ENCODE assay signal across 11 mouse cellular contexts in the genomic region with DNA sequence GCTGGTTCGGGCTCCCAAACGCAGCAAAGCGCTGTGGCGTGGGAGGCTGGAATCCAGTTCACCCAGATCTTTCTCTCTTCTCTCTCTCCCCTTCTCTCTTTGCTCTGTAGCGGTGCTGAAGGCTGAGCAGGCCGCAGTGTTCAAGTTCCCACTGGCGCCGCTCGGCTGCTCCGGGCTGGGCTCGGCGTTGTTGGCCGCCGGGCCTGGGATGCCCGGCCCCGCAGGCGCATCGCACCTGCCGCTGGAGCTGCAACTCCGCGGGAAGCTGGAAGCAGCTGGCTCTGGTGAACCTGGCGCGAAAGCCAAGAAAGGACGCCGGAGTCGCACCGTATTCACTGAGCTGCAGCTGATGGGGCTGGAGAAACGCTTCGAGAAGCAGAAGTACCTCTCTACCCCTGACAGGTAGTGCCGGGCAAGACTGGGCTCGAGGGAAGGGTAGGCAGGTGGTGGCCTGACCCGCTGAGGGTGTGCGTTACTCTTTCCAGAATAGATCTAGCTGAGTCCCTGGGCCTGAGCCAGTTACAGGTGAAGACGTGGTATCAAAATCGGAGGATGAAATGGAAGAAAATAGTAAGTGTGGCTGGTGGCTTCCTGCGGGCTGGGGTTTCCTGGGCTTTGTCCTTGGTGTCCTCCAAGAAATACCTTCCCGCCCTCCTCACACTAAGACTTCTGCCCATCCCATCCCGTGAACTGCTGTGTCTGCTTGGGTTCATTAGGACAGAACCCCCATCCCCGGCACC. TPM values are rescaled to one million over a fixed set of nuclear protein-coding genes. Genes with fewer than 3 reads are reported as not detected.
DNase-seq lines count a peak whose midpoint lies in the region; ATAC-seq and TF ChIP-seq lines count a peak whose summit lies in the region.
"Had no signal": no experiment of that assay in that cellular context is flagged by ENCODE, and none has a peak within 500 bp of the region (broad histone marks: within the 10 kb centered on the region; RNA-seq: fewer than 3 reads in every experiment).

No protein-coding gene starts in this region.

- ATAC-seq in liver, embryonic 11.5 days (replicated peaks; ENCODE audit: low FRiP score): no peak
- no peak for ATAC-seq in forebrain, postnatal 0 days
- ATAC-seq in stomach, embryonic 15.5 days (ENCODE audit: insufficient read depth, low FRiP score, low read depth): no peak

- 4% methylated on average over 39 of the region's 39 CpGs for WGBS in liver, embryonic 11.5 days
- WGBS in forebrain, postnatal 0 days: 2% methylated on average over 39 of the region's 39 CpGs
- 2% methylated on average over 39 of the region's 39 CpGs for WGBS in stomach, embryonic 15.5 days

- peak; percentile 48 to 54 for DNase-seq in cerebellum, postnatal 10 days
- DNase-seq in cerebellum, adult 8-10 months: no peak
- DNase-seq in liver, embryonic 11.5 days (ENCODE audit: low spot score): no peak
- no peak for DNase-seq in liver
- peak; percentile 42 for DNase-seq in forebrain, postnatal 0 days
- DNase-seq in gastrocnemius, postnatal 25 days: no peak
- no peak for DNase-seq in gastrocnemius, adult 2 months
- DNase-seq: adrenal gland, postnatal 36 days had no signal

- peaks cover 100% of the 10 kb centered on the region for H3K27me3 ChIP-seq in liver, embryonic 11.5 days (replicated peaks; ENCODE audit: control insufficient read depth, insufficient read depth, low read length)
- peaks cover 77% of the 10 kb centered on the region for H3K27me3 ChIP-seq in forebrain, postnatal 0 days (ENCODE audit: insufficient read depth, low read length)
- peaks cover 60% of the 10 kb centered on the region for H3K27me3 ChIP-seq in stomach, embryonic 15.5 days (replicated peaks)

- peak overlapping the region; percentile 46 for H3K9ac ChIP-seq in liver, embryonic 11.5 days (ENCODE audit: low read depth, low read length)
- no peak overlapping the region for H3K9ac ChIP-seq in forebrain, postnatal 0 days
- peak overlapping the region; percentile 33 for H3K9ac ChIP-seq in stomach, embryonic 15.5 days

- TF ChIP-seq CTCF in forebrain, postnatal 0 days (IDR thresholded peaks at IDR 0.05; ENCODE audit: low read depth): no peak
- TF ChIP-seq CTCF in gastrocnemius, adult 2 months (IDR thresholded peaks at IDR 0.05): no peak

- H3K36me3 ChIP-seq in liver, embryonic 11.5 days (ENCODE audit: control insufficient read depth, insufficient read depth, low read length): no peaks in the 10 kb centered on the region
- no peaks in the 10 kb centered on the region for H3K36me3 ChIP-seq in forebrain, postnatal 0 days (ENCODE audit: insufficient read depth)
- H3K36me3 ChIP-seq in stomach, embryonic 15.5 days: no peaks in the 10 kb centered on the region

- intact Hi-C loops in gastrocnemius, adult 2 months (cut with DNase I): no loop called here

- H3K4me2 ChIP-seq in liver, embryonic 11.5 days: peak overlapping the region; percentile 34
- H3K4me2 ChIP-seq in forebrain, postnatal 0 days (ENCODE audit: low read depth): no peak overlapping the region
- H3K4me2 ChIP-seq in stomach, embryonic 15.5 days: peak overlapping the region; percentile 62

- no peaks in the 10 kb centered on the region for H3K9me3 ChIP-seq in liver, embryonic 11.5 days (ENCODE audit: control insufficient read depth, low read length)
- H3K9me3 ChIP-seq in forebrain, postnatal 0 days (ENCODE audit: low read length): no peaks in the 10 kb centered on the region
- no peaks in the 10 kb centered on the region for H3K9me3 ChIP-seq in stomach, embryonic 15.5 days

- peak overlapping the region; percentile 33 for H3K4me3 ChIP-seq in liver, embryonic 11.5 days (ENCODE audit: low read depth, low read length)
- no peak overlapping the region for H3K4me3 ChIP-seq in forebrain, postnatal 0 days (ENCODE audit: low read depth, low read length)
- peak overlapping the region; percentile 61 for H3K4me3 ChIP-seq in stomach, embryonic 15.5 days (replicated peaks)
- H3K4me3 ChIP-seq in gastrocnemius, adult 2 months: no peak overlapping the region

- no peak overlapping the region for H3K27ac ChIP-seq in liver, embryonic 11.5 days (ENCODE audit: low read depth, low read length)
- H3K27ac ChIP-seq in forebrain, postnatal 0 days (ENCODE audit: low read depth, low read length): no peak overlapping the region
- peak overlapping the region; percentile 18; the same call in 1 of the 2 replicates for H3K27ac ChIP-seq in stomach, embryonic 15.5 days
- H3K27ac ChIP-seq in gastrocnemius, adult 2 months: no peak overlapping the region

- peaks cover 5% of the 10 kb centered on the region; the same call in 1 of the 2 replicates for H3K4me1 ChIP-seq in liver, embryonic 11.5 days (replicated peaks; ENCODE audit: control insufficient read depth, insufficient read depth, low read length)
- no peaks in the 10 kb centered on the region for H3K4me1 ChIP-seq in forebrain, postnatal 0 days (ENCODE audit: insufficient read depth)
- peaks cover 16% of the 10 kb centered on the region for H3K4me1 ChIP-seq in stomach, embryonic 15.5 days

RNA-seq across cellular contexts. Expression of gene Barx1, which starts 2.3 kb away (rescaled TPM):
- 21.2 and 22.3 TPM in 2 replicates for polyA plus RNA-seq in liver, embryonic 11.5 days (2014; fragmentation: Nextera tagmentation; extraction: Ambion mirVana)
- not detected in 2 replicates for total RNA-seq in forebrain, postnatal 0 days (2014; rRNA removed)
- not detected in 2 replicates for polyA plus RNA-seq in forebrain, postnatal 0 days (2015; fragmentation: Nextera tagmentation; extraction: Ambion mirVana)
- polyA plus RNA-seq in stomach, embryonic 15.5 days (2015; fragmentation: Nextera tagmentation; extraction: Ambion mirVana): 173 and 204 TPM in 2 replicates
- not detected for total RNA-seq in gastrocnemius, postnatal 25 days (2021)
- not detected for total RNA-seq in gastrocnemius, adult 2 months (2021)
- total RNA-seq: adrenal gland, postnatal 36 days; layer of hippocampus, postnatal 10 days; neutrophil, adult 5-6 weeks had no signal

RNA-seq across cellular contexts. Expression of gene Ptpdc1, which starts 39.6 kb away (rescaled TPM):
- polyA plus RNA-seq in liver, embryonic 11.5 days (2014; fragmentation: Nextera tagmentation; extraction: Ambion mirVana): 3.4 and 3.8 TPM in 2 replicates
- 19.5 and 36.4 TPM in 2 replicates for total RNA-seq in forebrain, postnatal 0 days (2014; rRNA removed)
- polyA plus RNA-seq in forebrain, postnatal 0 days (2015; fragmentation: Nextera tagmentation; extraction: Ambion mirVana): 8.5 and 12.4 TPM in 2 replicates
- polyA plus RNA-seq in stomach, embryonic 15.5 days (2015; fragmentation: Nextera tagmentation; extraction: Ambion mirVana): 8.2 and 9.1 TPM in 2 replicates
- 1 to 10 TPM; 4.1 to 4.4 TPM for total RNA-seq in gastrocnemius, postnatal 25 days (2021)
- 1 to 10 TPM; 3.2 to 4.7 TPM for total RNA-seq in gastrocnemius, adult 2 months (2021)

Comparison
In these comparisons a context has a peak if more than half of its experiments do, and no peak if none do; other contexts are left out.
1. DNase-seq: peak in cerebellum, postnatal 10 days (2 of 2) and forebrain, postnatal 0 days (single experiment); none in cerebellum, adult 8-10 months (single experiment), liver, embryonic 11.5 days (single experiment), liver (single experiment), gastrocnemius, postnatal 25 days (single experiment) and gastrocnemius, adult 2 months (single experiment).
2. H3K4me3 ChIP-seq: peak in liver, embryonic 11.5 days (single experiment) and stomach, embryonic 15.5 days (single experiment); none in forebrain, postnatal 0 days (single experiment) and gastrocnemius, adult 2 months (single experiment).